Mouse (Mus musculus) cortical plate, adult 2 months (tissue): Measurements from ENCODE around the gene Psmc2. TPM values are rescaled to one million over a fixed set of nuclear protein-coding genes. Genes with fewer than 3 reads are reported as not detected.
A peak's percentile ranks its signal among the peaks of the same experiment; 100 is the strongest.

Source experiments
- H3K27ac ChIP-seq: fragments of 200-500 bp; 2 replicates; pipeline ENCODE4 v1.5.1; 2012; ENCODE audit warnings: low read length, control low read depth, inconsistent platforms; ENCODE audit not compliant: insufficient read depth
- H3K4me1 ChIP-seq: fragments of 200-500 bp; 2 replicates; pipeline ENCODE4 v1.6.1; 2011; ENCODE audit warnings: low read length; ENCODE audit not compliant: control insufficient read depth, insufficient read depth
- H3K4me3 ChIP-seq: fragments of 200-500 bp; 2 replicates; pipeline ENCODE4 v1.5.1; 2011; ENCODE audit warnings: mild to moderate bottlenecking, low read length, control low read depth; ENCODE audit not compliant: insufficient read depth
- CTCF ChIP-seq: fragments of 200-500 bp; IDR thresholded peaks from 2 replicates; pipeline ENCODE4 v1.5.1; 2011; ENCODE audit warnings: mild to moderate bottlenecking, control low read depth, low read length; ENCODE audit not compliant: insufficient read depth; ENCODE audit errors: extremely low read depth
- POLR2A ChIP-seq: fragments of 200-500 bp; IDR thresholded peaks from 2 replicates; pipeline ENCODE4 v1.6.1; 2011; ENCODE audit warnings: mild to moderate bottlenecking, low read length, control low read depth; ENCODE audit not compliant: insufficient read depth; ENCODE audit errors: extremely low read depth
- polyA plus RNA-seq: library from polyadenylated mRNA; depleted of rRNA; stranded (reverse); fragments of >200 nt; gene quantifications from 2 replicates; pipeline ENCODE4 v1.2.3, GENCODE M21; 2012

Psmc2 gene
- polyA plus RNA-seq, 1 experiment: 93.8 TPM

- TF ChIP-seq CTCF: no peak
- H3K27ac ChIP-seq: no peak overlapping the region
- peaks cover 7% of the 10 kb centered on the region for H3K4me1 ChIP-seq
- H3K4me3 ChIP-seq: no peak overlapping the region
Measured at GRCm38 (mm10) chr5:21792166-21792565, 7.1 kb downstream of the Psmc2 start.

- no peak for TF ChIP-seq CTCF
- Histone ChIP-seq H3K27ac (no peak overlapping the region), H3K4me1 (no peaks in the 10 kb centered on the region), H3K4me3 (no peak overlapping the region)
Measured at GRCm38 (mm10) chr5:21802907-21803306, 17.8 kb downstream of the Psmc2 start.

- Histone ChIP-seq H3K4me1 (no peaks in the 10 kb centered on the region), H3K4me3 (no peak overlapping the region), H3K27ac (no peak overlapping the region)
- TF ChIP-seq CTCF: no peak
- no peak for TF ChIP-seq POLR2A
Measured at GRCm38 (mm10) chr5:21803691-21804188, 18.7 kb downstream of the Psmc2 start.

GRCm38 (mm10) chr5:21804837-21805236 lies 19.8 kb downstream of the Psmc2 start:
- no peak overlapping the region for H3K4me3 ChIP-seq
- no peak overlapping the region for H3K27ac ChIP-seq
- no peaks in the 10 kb centered on the region for H3K4me1 ChIP-seq
- TF ChIP-seq POLR2A (no peak), CTCF (no peak)

- no peak overlapping the region for H3K4me3 ChIP-seq
- H3K27ac ChIP-seq: no peak overlapping the region
- no peak for TF ChIP-seq POLR2A
- no peak for TF ChIP-seq CTCF
- H3K4me1 ChIP-seq: no peaks in the 10 kb centered on the region
Measured at GRCm38 (mm10) chr5:21810924-21811323, 25.8 kb downstream of the Psmc2 start.

- H3K4me3 ChIP-seq: no peak overlapping the region
- H3K27ac ChIP-seq: no peak overlapping the region
- H3K4me1 ChIP-seq: no peaks in the 10 kb centered on the region; the same call in 1 of the 2 replicates
- no peak for TF ChIP-seq POLR2A
- TF ChIP-seq CTCF: peak; percentile 46
Measured at GRCm38 (mm10) chr5:21813994-21814393, 28.9 kb downstream of the Psmc2 start.

- no peak overlapping the region for H3K27ac ChIP-seq
- TF ChIP-seq POLR2A: no peak
- no peak for TF ChIP-seq CTCF
- H3K4me3 ChIP-seq: no peak overlapping the region
- no peaks in the 10 kb centered on the region for H3K4me1 ChIP-seq
Measured at GRCm38 (mm10) chr5:21826370-21826769, 41.3 kb downstream of the Psmc2 start.

GRCm38 (mm10) chr5:21827643-21828042 lies 42.6 kb downstream of the Psmc2 start:
- H3K4me1 ChIP-seq: no peaks in the 10 kb centered on the region
- no peak overlapping the region for H3K27ac ChIP-seq
- TF ChIP-seq CTCF (no peak), POLR2A (no peak)
- H3K4me3 ChIP-seq: no peak overlapping the region

GRCm38 (mm10) chr5:21828855-21829254 lies 43.8 kb downstream of the Psmc2 start:
- no peak overlapping the region for H3K4me3 ChIP-seq
- TF ChIP-seq POLR2A (no peak), CTCF (no peak)
- H3K27ac ChIP-seq: no peak overlapping the region
- no peaks in the 10 kb centered on the region for H3K4me1 ChIP-seq

GRCm38 (mm10) chr5:21831761-21832160 lies 46.7 kb downstream of the Psmc2 start:
- Histone ChIP-seq H3K27ac (no peak overlapping the region), H3K4me3 (no peak overlapping the region), H3K4me1 (no peaks in the 10 kb centered on the region)
- TF ChIP-seq CTCF (no peak), POLR2A (no peak)

- TF ChIP-seq POLR2A (no peak), CTCF (no peak)
- Histone ChIP-seq H3K27ac (no peak overlapping the region), H3K4me1 (no peaks in the 10 kb centered on the region), H3K4me3 (no peak overlapping the region)
Measured at GRCm38 (mm10) chr5:21844676-21845075, 59.6 kb downstream of the Psmc2 start.
